Mouse (Mus musculus) CH12.LX (cell line): ENCODE measurements around the gene Olfr1148.

Source experiments
- CTCF ChIP-seq, 2 experiments: IDR thresholded peaks in 1 of 2; conservative IDR thresholded peaks in 1 of 2; 2 replicates each; pipeline ENCODE4 v1.5.1; 2011 to 2012; ENCODE audit warnings: low read depth in 2 of 2, low read length in 2 of 2, improper control_type of control experiment in 1 of 2, inconsistent platforms in 1 of 2, mild to moderate bottlenecking in 1 of 2, moderate library complexity in 1 of 2
- E2F4 ChIP-seq: IDR thresholded peaks from 2 replicates; pipeline ENCODE4 v1.6.1; 2011; ENCODE audit warnings: low read depth, low read length, improper control_type of control experiment; ENCODE audit not compliant: insufficient replicate concordance
- EP300 ChIP-seq: IDR thresholded peaks from 2 replicates; pipeline ENCODE4 v1.6.1; 2011; ENCODE audit warnings: low read length, improper control_type of control experiment
- ETS1 ChIP-seq: conservative IDR thresholded peaks from 2 replicates; pipeline ENCODE4 v1.6.1; 2012; ENCODE audit warnings: low read depth, mild to moderate bottlenecking, inconsistent platforms, low read length, improper control_type of control experiment, moderate library complexity
- KAT2A ChIP-seq: IDR thresholded peaks from 2 replicates; pipeline ENCODE4 v1.6.1; 2012; ENCODE audit warnings: low read length, improper control_type of control experiment, inconsistent platforms; ENCODE audit not compliant: insufficient replicate concordance
- MAFK ChIP-seq: IDR thresholded peaks from 2 replicates; pipeline ENCODE4 v1.6.1; 2011; ENCODE audit warnings: low read length, improper control_type of control experiment; ENCODE audit not compliant: insufficient replicate concordance
- MAX ChIP-seq: IDR thresholded peaks from 2 replicates; pipeline ENCODE4 v1.6.1; 2011; ENCODE audit warnings: low read length, improper control_type of control experiment
- MAZ ChIP-seq: IDR thresholded peaks from 2 replicates; pipeline ENCODE4 v1.6.1; 2012; ENCODE audit warnings: low read depth, mild to moderate bottlenecking, inconsistent platforms, low read length, improper control_type of control experiment, moderate library complexity
- MYC ChIP-seq: IDR thresholded peaks from 2 replicates; pipeline ENCODE4 v1.6.1; 2011; ENCODE audit warnings: low read depth, mild to moderate bottlenecking, improper control_type of control experiment, low read length
- NRF1 ChIP-seq: IDR thresholded peaks from 2 replicates; pipeline ENCODE4 v1.6.1; 2014; ENCODE audit warnings: low read depth, mild to moderate bottlenecking, inconsistent platforms, low read length, improper control_type of control experiment, moderate library complexity
- POLR2A ChIP-seq: IDR thresholded peaks from 2 replicates; pipeline ENCODE4 v1.6.1; 2011; ENCODE audit warnings: low read depth, mild to moderate bottlenecking, improper control_type of control experiment, low read length
- SIN3A ChIP-seq: IDR thresholded peaks from 2 replicates; pipeline ENCODE4 v1.6.1; 2012; ENCODE audit warnings: low read length, improper control_type of control experiment, inconsistent platforms
- ZC3H11A ChIP-seq: IDR thresholded peaks from 2 replicates; pipeline ENCODE4 v1.6.1; 2012; ENCODE audit warnings: low read depth, mild to moderate bottlenecking, inconsistent platforms, low read length, improper control_type of control experiment
- ZNF384 ChIP-seq: IDR thresholded peaks from 2 replicates; pipeline ENCODE4 v1.6.1; 2012; ENCODE audit warnings: low read depth, low read length, improper control_type of control experiment, inconsistent platforms

DNA sequence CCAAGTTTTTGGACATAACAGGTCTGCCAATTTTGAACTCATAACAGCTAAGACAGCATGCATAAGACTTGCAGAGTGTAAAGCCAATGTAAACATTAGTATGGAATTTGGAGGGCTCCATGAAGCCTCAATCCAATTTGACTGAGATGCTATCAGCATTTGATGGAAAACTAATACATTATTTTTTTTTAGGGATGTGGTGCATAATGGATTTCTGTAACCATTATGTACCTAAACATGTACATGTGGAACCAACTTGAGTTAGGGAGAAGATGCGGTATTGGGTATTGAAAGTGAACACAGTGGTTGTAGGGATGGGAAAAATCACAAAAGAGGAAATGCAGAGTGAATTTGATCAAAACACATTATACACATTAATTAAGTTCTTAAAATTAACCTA is at the start of gene Olfr1148:
- TF ChIP-seq KAT2A (no peak), POLR2A (no peak), CTCF (conservative IDR thresholded peaks at IDR 0.05 in 1 of 2, IDR thresholded peaks at IDR 0.05 in 1 of 2; ENCODE audit: low read depth in 2 of 2, low read length in 2 of 2) (no peak), ZNF384 (no peak), E2F4 (no peak), NRF1 (no peak), EP300 (no peak), ZC3H11A (no peak), MAFK (no peak), MAZ (no peak), SIN3A (no peak), MAX (no peak), ETS1 (no peak), MYC (no peak)
